35 mouse cellular contexts compared by ENCODE assay signal in genomic region chr1:173443061-173443460, GRCm38 (mm10). TPM values are rescaled to one million over a fixed set of nuclear protein-coding genes. Genes with fewer than 3 reads are reported as not detected.
"Had no signal": no experiment of that assay in that cellular context is flagged by ENCODE, and none has a peak within 500 bp of the region (broad histone marks: within the 10 kb centered on the region; RNA-seq: fewer than 3 reads in every experiment).

No protein-coding gene starts in this region.

- H3K4me3 ChIP-seq: heart, embryonic 13.5 days; heart, embryonic 15.5 days; hindbrain, embryonic 10.5 days; hindbrain, embryonic 12.5 days; hindbrain, embryonic 13.5 days; hindbrain, embryonic 15.5 days; intestine, embryonic 15.5 days; kidney, embryonic 15.5 days; layer of hippocampus, adult 2 months; left cerebral cortex, adult 2 months had no signal

- ATAC-seq: hindbrain, embryonic 16.5 days; hindbrain, postnatal 0 days; inflammation-experienced regulatory T-cells, adult 6 months; intestine, embryonic 15.5 days; intestine, embryonic 16.5 days; intestine, postnatal 0 days had no signal

- H3K4me2 ChIP-seq: heart, embryonic 11.5 days; heart, embryonic 13.5 days; heart, embryonic 15.5 days; hindbrain, embryonic 12.5 days; hindbrain, embryonic 13.5 days; hindbrain, embryonic 14.5 days; hindbrain, embryonic 15.5 days; intestine, embryonic 15.5 days; kidney, embryonic 15.5 days had no signal

- H3K27ac ChIP-seq: heart, embryonic 13.5 days; heart, embryonic 15.5 days; hindbrain, embryonic 10.5 days; hindbrain, embryonic 12.5 days; hindbrain, embryonic 13.5 days; hindbrain, embryonic 14.5 days; hindbrain, embryonic 15.5 days; hindbrain, postnatal 0 days; intestine, embryonic 15.5 days; kidney, embryonic 15.5 days; kidney, postnatal 0 days; layer of hippocampus, adult 2 months; left cerebral cortex, adult 2 months had no signal

- H3K36me3 ChIP-seq: heart, embryonic 13.5 days; heart, embryonic 15.5 days; hindbrain, embryonic 10.5 days; hindbrain, embryonic 12.5 days; hindbrain, embryonic 13.5 days; hindbrain, embryonic 15.5 days; intestine, embryonic 15.5 days; kidney, embryonic 15.5 days had no signal

- H3K4me1 ChIP-seq: heart, embryonic 13.5 days; heart, embryonic 15.5 days; hindbrain, embryonic 10.5 days; hindbrain, embryonic 12.5 days; hindbrain, embryonic 13.5 days; hindbrain, embryonic 15.5 days; intestine, embryonic 15.5 days; kidney, embryonic 15.5 days had no signal

- H3K9me3 ChIP-seq: heart, embryonic 13.5 days; heart, embryonic 15.5 days; hindbrain, embryonic 10.5 days; hindbrain, embryonic 12.5 days; hindbrain, embryonic 13.5 days; hindbrain, embryonic 15.5 days; intestine, embryonic 15.5 days; kidney, embryonic 15.5 days had no signal

- DNase-seq: heart, postnatal 10 days; heart, postnatal 14 days; heart, postnatal 36 days; heart, postnatal 4 days; kidney, adult 11 months; kidney, adult 18-20 months; kidney, adult 2 months; kidney, adult 8-10 months; kidney, adult 9 months; kidney, postnatal 10 days; kidney, postnatal 14 days; kidney, postnatal 25 days; kidney, postnatal 36 days; kidney, postnatal 4 days; layer of hippocampus, adult 9-11 months; layer of hippocampus, postnatal 36 days had no signal

- H3K9ac ChIP-seq: heart, embryonic 13.5 days; heart, embryonic 15.5 days; hindbrain, embryonic 12.5 days; hindbrain, embryonic 13.5 days; hindbrain, embryonic 14.5 days; hindbrain, embryonic 15.5 days; intestine, embryonic 15.5 days; kidney, embryonic 15.5 days had no signal

- H3K27me3 ChIP-seq: heart, embryonic 13.5 days; heart, embryonic 15.5 days; hindbrain, embryonic 12.5 days; hindbrain, embryonic 13.5 days; hindbrain, embryonic 15.5 days; intestine, embryonic 15.5 days; kidney, embryonic 15.5 days had no signal

RNA-seq across cellular contexts. Expression of gene Ifi206, which starts 47.8 kb away (rescaled TPM):
- polyA plus RNA-seq: hindbrain, embryonic 10.5 days; hindbrain, embryonic 11.5 days; hindbrain, embryonic 12.5 days; hindbrain, embryonic 13.5 days; hindbrain, embryonic 14.5 days; hindbrain, embryonic 15.5 days; hindbrain, postnatal 0 days had no signal
